Mouse (Mus musculus): Measurements from ENCODE around the gene 1810009J06Rik. TPM values are rescaled to one million over a fixed set of nuclear protein-coding genes. Genes with fewer than 3 reads are reported as not detected.

The 1810009J06Rik gene
- not detected for polyA plus RNA-seq (2014; fragmentation: Illumina TruSeq; extraction: RNeasy Lipid Tissue Mini Kit (QIAGEN cat#74804); ENCODE audit: low read depth, low replicate concordance)

DNA sequence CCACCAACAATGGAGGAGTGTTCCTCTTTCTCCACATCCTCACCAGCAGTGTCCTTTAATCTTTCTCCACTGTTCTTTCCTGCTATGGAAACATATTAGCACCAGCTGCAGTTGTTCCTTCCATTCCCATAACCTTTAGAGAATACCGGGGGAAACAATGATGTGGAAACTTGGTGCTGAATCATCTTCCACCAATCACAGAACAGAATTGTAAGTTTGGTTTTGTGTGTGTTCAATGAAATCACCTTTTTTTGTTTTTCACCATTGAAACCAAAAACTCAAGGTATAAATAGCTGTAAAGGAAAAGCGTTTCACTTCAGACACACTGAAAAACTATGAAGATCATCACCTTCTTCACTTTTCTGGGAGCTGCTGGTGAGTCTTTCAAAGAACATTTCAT, at the start of gene 1810009J06Rik:
Gene 1810009J06Rik (plus strand): TSS at position 301 of the 400 bp plus-strand sequence.

DNA sequence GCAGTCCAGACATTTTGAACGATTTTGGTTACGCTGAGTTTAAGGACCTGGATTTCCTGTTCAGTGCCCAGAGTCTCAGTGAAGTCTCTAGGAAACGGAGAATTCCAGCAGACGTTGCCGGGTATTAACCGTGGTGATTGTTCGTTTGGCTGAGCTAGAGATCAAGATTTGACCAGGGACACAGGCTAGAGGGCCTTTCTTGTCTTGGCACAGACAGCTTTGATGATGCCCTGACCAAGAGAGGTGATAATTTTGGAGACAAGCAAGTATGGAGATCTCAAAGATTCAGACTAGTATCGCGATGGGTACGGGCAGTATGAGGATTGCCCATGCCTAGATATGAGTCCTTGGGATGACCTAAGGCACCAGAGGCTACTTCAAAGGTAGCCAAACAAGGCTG, 24.1 kb upstream of the 1810009J06Rik start, which contains the start of gene 1700074P13Rik:
Gene 1700074P13Rik (minus strand): TSS at position 101 of the 400 bp plus-strand sequence.

DNA sequence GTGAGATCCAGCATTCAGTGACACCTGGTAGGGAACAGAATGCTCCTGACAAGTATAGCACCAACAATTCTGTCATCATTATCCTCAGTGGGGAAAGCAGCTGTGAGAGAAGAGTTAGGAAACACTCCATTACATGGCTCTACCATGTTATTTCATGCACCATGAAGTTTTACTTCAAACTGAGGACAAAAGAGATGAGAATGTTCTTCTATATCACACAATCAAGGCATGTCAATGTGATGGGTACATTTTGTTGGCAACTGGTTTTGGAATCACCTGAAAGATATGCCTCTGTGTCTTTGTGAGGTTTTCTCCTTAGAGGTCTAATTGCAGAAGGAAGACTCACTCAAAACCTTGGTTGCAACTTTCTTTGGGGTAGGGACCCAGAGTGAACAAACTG, 12.8 kb upstream of the 1810009J06Rik start, which contains the start of gene Gm4744:
Gene Gm4744 (minus strand): TSS at position 101 of the 400 bp plus-strand sequence.

DNA sequence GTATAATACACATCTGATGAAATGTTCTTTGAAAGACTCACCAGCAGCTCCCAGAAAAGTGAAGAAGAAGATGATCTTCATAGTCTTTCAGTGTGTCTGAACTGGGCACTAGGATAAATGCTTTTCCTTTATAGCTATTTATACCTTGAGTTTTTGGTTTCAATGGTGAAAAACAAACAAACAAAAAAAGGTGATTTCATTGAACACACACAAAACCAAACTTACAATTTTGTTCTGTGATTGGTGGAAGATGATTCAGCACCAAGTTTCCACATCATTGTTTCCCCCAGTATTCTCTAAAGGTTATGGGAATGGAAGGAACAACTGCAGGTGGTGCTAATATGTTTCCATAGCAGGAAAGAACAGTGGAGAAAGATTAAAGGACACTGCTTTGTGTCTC, 34.8 kb downstream of the 1810009J06Rik start, which contains the start of gene Gm2663:
Gene Gm2663 (minus strand): TSS at position 101 of the 400 bp plus-strand sequence.

Other genes starting within 250 kb of the 1810009J06Rik start
- gene Moxd2, start 77.3 kb upstream of the 1810009J06Rik start, polyA plus RNA-seq (2014; fragmentation: Illumina TruSeq; extraction: RNeasy Lipid Tissue Mini Kit (QIAGEN cat#74804); ENCODE audit: low read depth, low replicate concordance), result not detected
- 2.2 TPM for gene Prss58, start 64.4 kb upstream of the 1810009J06Rik start, polyA plus RNA-seq (2014; fragmentation: Illumina TruSeq; extraction: RNeasy Lipid Tissue Mini Kit (QIAGEN cat#74804); ENCODE audit: low read depth, low replicate concordance)
- gene 1700074P13Rik, start 24.2 kb upstream of the 1810009J06Rik start, polyA plus RNA-seq (2014; fragmentation: Illumina TruSeq; extraction: RNeasy Lipid Tissue Mini Kit (QIAGEN cat#74804); ENCODE audit: low read depth, low replicate concordance), result 6.6 TPM
- not detected for gene Gm4744, start 12.9 kb upstream of the 1810009J06Rik start, polyA plus RNA-seq (2014; fragmentation: Illumina TruSeq; extraction: RNeasy Lipid Tissue Mini Kit (QIAGEN cat#74804); ENCODE audit: low read depth, low replicate concordance)
- not detected for gene Gm2663, start 34.7 kb downstream of the 1810009J06Rik start, polyA plus RNA-seq (2014; fragmentation: Illumina TruSeq; extraction: RNeasy Lipid Tissue Mini Kit (QIAGEN cat#74804); ENCODE audit: low read depth, low replicate concordance)
- gene 2210010C04Rik, start 70.8 kb downstream of the 1810009J06Rik start, polyA plus RNA-seq (2014; fragmentation: Illumina TruSeq; extraction: RNeasy Lipid Tissue Mini Kit (QIAGEN cat#74804); ENCODE audit: low read depth, low replicate concordance), result 0.68 TPM

All from adipose tissue, adult 10 weeks (tissue).